Mouse (Mus musculus) MEL (cell line): Measurements from ENCODE around the gene Tmem151a. TPM values are rescaled to one million over a fixed set of nuclear protein-coding genes. Genes with fewer than 3 reads are reported as not detected.

Experiments
- DNase-seq: peaks from one replicate; pipeline ENCODE4 v3.0.0; 2011; ENCODE audit warnings: low read depth, low spot score
- H3K27ac ChIP-seq: 2 replicates; pipeline ENCODE4 v1.5.1; 2012; ENCODE audit warnings: low read depth, mild to moderate bottlenecking, control low read depth, low read length, moderate library complexity; ENCODE audit not compliant: control insufficient read depth
- H3K27me3 ChIP-seq, 2 experiments: fragments of 150-350 bp in 1 of 2; sonication (generic) in 1 of 2; 2 replicates each; pipeline ENCODE4 v1.6.1; 2012; ENCODE audit warnings: low read length in 2 of 2, mild to moderate bottlenecking in 2 of 2, improper control_type of control experiment in 1 of 2, moderate library complexity in 1 of 2; ENCODE audit not compliant: insufficient read depth in 2 of 2, control insufficient read depth in 1 of 2
- H3K36me3 ChIP-seq, 2 experiments: 2 replicates each; pipeline ENCODE4 v1.6.1; 2012 to 2014; ENCODE audit warnings: low read length in 2 of 2, improper control_type of control experiment in 1 of 2, inconsistent platforms in 1 of 2, mild to moderate bottlenecking in 1 of 2; ENCODE audit not compliant: insufficient read depth in 2 of 2, control insufficient read depth in 1 of 2
- H3K4me1 ChIP-seq, 2 experiments: fragments of 150-350 bp in 1 of 2; sonication (generic) in 1 of 2; 2 replicates each; pipeline ENCODE4 v1.6.1; 2012; ENCODE audit warnings: low read length in 2 of 2, improper control_type of control experiment in 1 of 2, mild to moderate bottlenecking in 1 of 2; ENCODE audit not compliant: insufficient read depth in 2 of 2, control insufficient read depth in 1 of 2
- H3K4me3 ChIP-seq, 2 experiments: fragments of 150-350 bp in 1 of 2; sonication (generic) in 1 of 2; 2 replicates each; pipeline ENCODE4 v1.5.1; 2012; ENCODE audit warnings: low read depth in 2 of 2, low read length in 2 of 2, mild to moderate bottlenecking in 2 of 2, moderate library complexity in 2 of 2, control low read depth in 1 of 2, improper control_type of control experiment in 1 of 2; ENCODE audit not compliant: control insufficient read depth in 1 of 2, insufficient read depth in 1 of 2
- H3K79me2 ChIP-seq: 2 replicates; pipeline ENCODE4 v1.6.1; 2012; ENCODE audit warnings: mild to moderate bottlenecking, low read length, moderate library complexity; ENCODE audit not compliant: control insufficient read depth, poor library complexity, insufficient read depth
- H3K9ac ChIP-seq: 2 replicates; pipeline ENCODE4 v1.6.1; 2012; ENCODE audit warnings: low read depth, mild to moderate bottlenecking, control low read depth, low read length, moderate library complexity; ENCODE audit not compliant: control insufficient read depth, poor library complexity, severe bottlenecking
- H3K9me3 ChIP-seq: fragments of 150-350 bp; sonication (generic); replicated peaks from 2 replicates; pipeline ENCODE4 v1.6.1; 2012; ENCODE audit warnings: mild to moderate bottlenecking, low read length, improper control_type of control experiment, moderate library complexity; ENCODE audit not compliant: insufficient read depth
- CHD1 ChIP-seq: IDR thresholded peaks from 2 replicates; pipeline ENCODE4 v1.6.1; 2012; ENCODE audit warnings: low read depth, mild to moderate bottlenecking, inconsistent platforms, low read length, improper control_type of control experiment
- CTCF ChIP-seq, 3 experiments: IDR thresholded peaks in 2 of 3; conservative IDR thresholded peaks in 1 of 3; 2 replicates each; pipeline ENCODE4 v1.5.1; 2011 to 2012; ENCODE audit warnings: low read length in 3 of 3, low read depth in 2 of 3, mild to moderate bottlenecking in 2 of 3, improper control_type of control experiment in 1 of 3, inconsistent platforms in 1 of 3, mixed read lengths in 1 of 3, moderate library complexity in 1 of 3; ENCODE audit not compliant: control insufficient read depth in 1 of 3, insufficient read depth in 1 of 3, poor library complexity in 1 of 3, severe bottlenecking in 1 of 3
- ETS1 ChIP-seq: IDR thresholded peaks from 2 replicates; pipeline ENCODE4 v1.6.1; 2012; ENCODE audit warnings: low read depth, mild to moderate bottlenecking, inconsistent platforms, low read length, improper control_type of control experiment, moderate library complexity
- GATA1 ChIP-seq: IDR thresholded peaks from 2 replicates; pipeline ENCODE4 v1.6.1; 2011; ENCODE audit warnings: low read depth, low read length, improper control_type of control experiment
- HCFC1 ChIP-seq: IDR thresholded peaks from 2 replicates; pipeline ENCODE4 v1.6.1; 2012; ENCODE audit warnings: low read depth, mild to moderate bottlenecking, inconsistent platforms, low read length, improper control_type of control experiment, moderate library complexity
- JUND ChIP-seq: IDR thresholded peaks from 2 replicates; pipeline ENCODE4 v1.6.1; 2011; ENCODE audit warnings: low read depth, mild to moderate bottlenecking, improper control_type of control experiment, low read length
- MAFK ChIP-seq: IDR thresholded peaks from 2 replicates; pipeline ENCODE4 v1.6.1; 2011; ENCODE audit warnings: low read depth, mild to moderate bottlenecking, low read length, improper control_type of control experiment, borderline replicate concordance
- MAX ChIP-seq: IDR thresholded peaks from 2 replicates; pipeline ENCODE4 v1.6.1; 2011; ENCODE audit warnings: low read length, improper control_type of control experiment
- MEF2A ChIP-seq: IDR thresholded peaks from 2 replicates; pipeline ENCODE4 v1.6.1; 2014; ENCODE audit warnings: low read depth, mild to moderate bottlenecking, inconsistent platforms, low read length, improper control_type of control experiment; ENCODE audit not compliant: poor library complexity, insufficient replicate concordance, severe bottlenecking; ENCODE audit errors: extremely low read depth
- MYB ChIP-seq: IDR thresholded peaks from 2 replicates; pipeline ENCODE4 v1.6.1; 2011; ENCODE audit warnings: mild to moderate bottlenecking, low read depth, low read length, improper control_type of control experiment
- MYC ChIP-seq: IDR thresholded peaks from 2 replicates; pipeline ENCODE4 v1.6.1; 2011; ENCODE audit warnings: low read depth, mild to moderate bottlenecking, low read length, improper control_type of control experiment, moderate library complexity
- NRF1 ChIP-seq: IDR thresholded peaks from 2 replicates; pipeline ENCODE4 v1.6.1; 2014; ENCODE audit warnings: low read depth, mild to moderate bottlenecking, inconsistent platforms, low read length, improper control_type of control experiment, moderate library complexity; ENCODE audit not compliant: poor library complexity, insufficient read depth, severe bottlenecking
- POLR2A ChIP-seq, 2 experiments: IDR thresholded peaks; 2 replicates each; pipeline ENCODE4 v1.6.1; 2011 to 2012; ENCODE audit warnings: low read length in 2 of 2, mild to moderate bottlenecking in 2 of 2, control low read depth in 1 of 2, improper control_type of control experiment in 1 of 2, low read depth in 1 of 2, moderate library complexity in 1 of 2; ENCODE audit not compliant: control insufficient read depth in 1 of 2, insufficient read depth in 1 of 2, poor library complexity in 1 of 2
- RCOR1 ChIP-seq: IDR thresholded peaks from 2 replicates; pipeline ENCODE4 v1.6.1; 2012; ENCODE audit warnings: low read depth, mild to moderate bottlenecking, inconsistent platforms, low read length, improper control_type of control experiment
- SIN3A ChIP-seq: IDR thresholded peaks from 2 replicates; pipeline ENCODE4 v1.6.1; 2012; ENCODE audit warnings: low read length, improper control_type of control experiment, inconsistent platforms
- TBP ChIP-seq: IDR thresholded peaks from 2 replicates; pipeline ENCODE4 v1.8.0; 2011; ENCODE audit warnings: low read depth, low read length, improper control_type of control experiment
- TCF12 ChIP-seq: IDR thresholded peaks from 2 replicates; pipeline ENCODE4 v1.6.1; 2014; ENCODE audit warnings: low read depth, mild to moderate bottlenecking, inconsistent platforms, low read length, improper control_type of control experiment, moderate library complexity
- USF1 ChIP-seq: IDR thresholded peaks from 2 replicates; pipeline ENCODE4 v1.6.1; 2014; ENCODE audit warnings: low read depth, mild to moderate bottlenecking, inconsistent platforms, low read length, improper control_type of control experiment, moderate library complexity
- ZMIZ1 ChIP-seq: IDR thresholded peaks from 2 replicates; pipeline ENCODE4 v1.6.1; 2012; ENCODE audit warnings: low read depth, mild to moderate bottlenecking, inconsistent platforms, low read length, improper control_type of control experiment, moderate library complexity
- polyA plus RNA-seq, 2 experiments: library from polyadenylated mRNA; stranded (reverse) in 1 of 2; unstranded in 1 of 2; fragments of >175 nt in 1 of 2; fragments of >200 nt in 1 of 2; gene quantifications; 2 replicates each; pipeline versions ENCODE4 v1.2.1 to v1.2.4; 2012; ENCODE audit warnings: low replicate concordance in 2 of 2, low read depth in 1 of 2; ENCODE audit not compliant: insufficient read length in 2 of 2, insufficient read depth in 1 of 2, missing spikeins in 1 of 2
- total RNA-seq: library from RNA; depleted of rRNA; stranded (reverse); fragments of 300-350 nt; gene quantifications from 2 replicates; pipeline ENCODE4 v1.2.3, GENCODE M21; 2012

Gene Tmem151a
- total and polyA plus RNA-seq, 3 experiments, result 0.63 TPM; not detected in 2

DNA sequence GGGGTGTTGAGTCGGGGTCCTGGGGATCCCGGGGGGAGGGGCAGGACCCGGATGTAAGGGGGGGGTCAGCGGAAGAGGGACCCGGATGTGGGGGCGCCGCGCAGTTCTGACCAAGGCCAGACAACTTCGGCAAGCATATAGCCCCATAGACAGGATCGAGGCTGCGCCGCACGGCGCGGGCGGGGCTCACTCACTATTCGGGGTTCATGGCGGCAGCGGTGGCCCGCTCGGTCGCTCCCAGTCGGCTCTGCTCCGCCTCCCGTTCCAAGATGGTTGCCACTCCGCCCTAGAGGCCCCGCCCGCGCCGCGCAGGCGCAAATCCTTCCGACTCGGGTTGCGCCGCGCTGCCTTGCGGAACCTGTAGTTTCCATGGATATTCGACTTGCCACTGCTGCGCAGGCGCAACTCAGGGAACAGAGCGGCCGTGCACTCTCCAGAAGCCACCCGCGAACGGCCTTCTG is 21.4 kb upstream of the Tmem151a start, which contains the start of gene Rab1b (continued):
- TF ChIP-seq JUND, result no peak
- peak; percentile 96 for TF ChIP-seq HCFC1
- TF ChIP-seq USF1, result no peak
- no peak for TF ChIP-seq MEF2A
- TF ChIP-seq MAFK, result no peak
- peak; percentile 52; the same call in 1 of the 2 replicates for TF ChIP-seq TCF12
- no peak for TF ChIP-seq MYB
- no peak for TF ChIP-seq CTCF (IDR thresholded peaks at IDR 0.05 in 2 of 3, conservative IDR thresholded peaks at IDR 0.05 in 1 of 3; ENCODE audit: control insufficient read depth in 1 of 3, insufficient read depth in 1 of 3, low read depth in 2 of 3, low read length in 3 of 3, poor library complexity in 1 of 3, severe bottlenecking in 1 of 3)
- no peak for TF ChIP-seq ZMIZ1
- no peak for TF ChIP-seq RCOR1
- no peak for TF ChIP-seq TBP
- no peak for TF ChIP-seq CHD1
- TF ChIP-seq SIN3A, result no peak; the same call in 1 of the 2 replicates
- peak; percentile 93 for TF ChIP-seq NRF1
- peak; percentile 29 to 78; a peak in 2 of 4 replicates for TF ChIP-seq POLR2A (IDR thresholded peaks at IDR 0.05; ENCODE audit: control insufficient read depth in 1 of 2, insufficient read depth in 1 of 2, low read depth in 1 of 2, low read length in 2 of 2, poor library complexity in 1 of 2)
- no peak; the same call in 1 of the 2 replicates for TF ChIP-seq ETS1
- no peak for TF ChIP-seq MAX
- no peak for TF ChIP-seq GATA1

- H3K36me3 ChIP-seq, result peaks cover 1 to 6% of the 10 kb centered on the region in 2 experiments; a peak in 3 of 4 replicates
Observed at GRCm38 (mm10) chr19:5106074-5106473, 20.7 kb upstream of the Tmem151a start.

More at GRCm38 (mm10) chr19:5106074-5106473, 20.7 kb upstream of the Tmem151a start:
- H3K4me1 ChIP-seq, result peaks cover 2 to 6% of the 10 kb centered on the region in 2 experiments; a peak in 3 of 4 replicates
- H3K9ac ChIP-seq, result peak overlapping the region; percentile 96
- TF ChIP-seq GATA1 (peak; percentile 34; the same call in 1 of the 2 replicates), MYC (0 out of 2 replicates have a peak, but pooled peaks have one; percentile 22), SIN3A (peak; percentile 38), RCOR1 (peak; percentile 67), ETS1 (no peak)
- peak; percentile 64 for DNase-seq
- H3K27ac ChIP-seq, result peak overlapping the region; percentile 90
- H3K27me3 ChIP-seq, result no peaks in the 10 kb centered on the region
- no peaks in the 10 kb centered on the region for H3K9me3 ChIP-seq
- H3K79me2 ChIP-seq, result peaks cover 9% of the 10 kb centered on the region; the same call in 1 of the 2 replicates
- H3K4me3 ChIP-seq, result peak overlapping the region; percentile 88 to 93
